Mouse (Mus musculus): Measurements from ENCODE around the gene Ssbp4. TPM values are rescaled to one million over a fixed set of nuclear protein-coding genes. Genes with fewer than 3 reads are reported as not detected.
A peak's percentile ranks its signal among the peaks of the same experiment; 100 is the strongest.

Ssbp4 gene
- total RNA-seq (2014; rRNA removed; ENCODE audit: low replicate concordance) (107 and 143 TPM in 2 replicates), polyA plus RNA-seq (2015; fragmentation: Nextera tagmentation; extraction: Ambion mirVana) (55.6 and 57.3 TPM in 2 replicates)

GRCm38 (mm10) chr8:70608749-70609367, at the start of gene Ssbp4:
TSS of gene Ssbp4 (minus strand) at chr8:70608872.
- WGBS = 3% methylated on average over 26 of the region's 26 CpGs
- ATAC-seq (ENCODE audit: insufficient read depth, low read depth) = no peak
- no peaks in the 10 kb centered on the region for H3K9me3 ChIP-seq (replicated peaks; ENCODE audit: control insufficient read depth, low read length)

GRCm38 (mm10) chr8:70657739-70658138, 49.1 kb upstream of the Ssbp4 start:
- peaks cover 37% of the 10 kb centered on the region for H3K36me3 ChIP-seq (replicated peaks; ENCODE audit: control insufficient read depth, insufficient read depth, low read length)
- no peak for ATAC-seq (ENCODE audit: insufficient read depth, low read depth)
- H3K4me3 ChIP-seq (ENCODE audit: low read depth, low read length) = no peak overlapping the region
- no peaks in the 10 kb centered on the region for H3K9me3 ChIP-seq (replicated peaks; ENCODE audit: control insufficient read depth, low read length)
- no peak overlapping the region; the same call in 1 of the 2 replicates for H3K9ac ChIP-seq (replicated peaks; ENCODE audit: low read depth, low read length)
- DNase-seq (ENCODE audit: low spot score) = no peak
- H3K4me1 ChIP-seq (ENCODE audit: control insufficient read depth, insufficient read depth) = peaks cover 17% of the 10 kb centered on the region; the same call in 1 of the 2 replicates
- H3K4me2 ChIP-seq (ENCODE audit: low read depth, low read length) = peak overlapping the region; percentile 73
- no peak for TF ChIP-seq CTCF (IDR thresholded peaks at IDR 0.05; ENCODE audit: low read depth)
- TF ChIP-seq EP300 (IDR thresholded peaks at IDR 0.05; ENCODE audit: low read depth) = no peak
- 80% methylated on average over 2 of the region's 2 CpGs for WGBS
- H3K27ac ChIP-seq (ENCODE audit: low read depth) = no peak overlapping the region
- no peaks in the 10 kb centered on the region for H3K27me3 ChIP-seq (ENCODE audit: control insufficient read depth, insufficient read depth, low read length)

More at GRCm38 (mm10) chr8:70608749-70609367, at the start of gene Ssbp4:
- TF ChIP-seq CTCF (IDR thresholded peaks at IDR 0.05; ENCODE audit: low read depth) (no peak), EP300 (IDR thresholded peaks at IDR 0.05; ENCODE audit: low read depth) (no peak)
- H3K4me3 ChIP-seq (ENCODE audit: low read depth, low read length) = peak within 1 kb of the TSS; percentile 58
- DNase-seq (ENCODE audit: low spot score) = no peak
- no peaks in the 10 kb centered on the region for H3K27me3 ChIP-seq (ENCODE audit: control insufficient read depth, insufficient read depth, low read length)
- H3K4me2 ChIP-seq (ENCODE audit: low read depth, low read length) = peak within 1 kb of the TSS; percentile 96
- H3K36me3 ChIP-seq (replicated peaks; ENCODE audit: control insufficient read depth, insufficient read depth, low read length) = no peaks in the 10 kb centered on the region
- peak within 1 kb of the TSS; percentile 69 for H3K9ac ChIP-seq (replicated peaks; ENCODE audit: low read depth, low read length)
- H3K27ac ChIP-seq (ENCODE audit: low read depth) = peak within 1 kb of the TSS; percentile 92
- peaks cover 11% of the 10 kb centered on the region; the same call in 1 of the 2 replicates for H3K4me1 ChIP-seq (ENCODE audit: control insufficient read depth, insufficient read depth)

- no peak overlapping the region for H3K4me3 ChIP-seq (ENCODE audit: low read depth, low read length)
- H3K27ac ChIP-seq (ENCODE audit: low read depth) = no peak overlapping the region
- no peaks in the 10 kb centered on the region for H3K9me3 ChIP-seq (replicated peaks; ENCODE audit: control insufficient read depth, low read length)
- peaks cover 17% of the 10 kb centered on the region; the same call in 1 of the 2 replicates for H3K4me1 ChIP-seq (ENCODE audit: control insufficient read depth, insufficient read depth)
- H3K27me3 ChIP-seq (ENCODE audit: control insufficient read depth, insufficient read depth, low read length) = no peaks in the 10 kb centered on the region
- no peak for TF ChIP-seq EP300 (IDR thresholded peaks at IDR 0.05; ENCODE audit: low read depth)
- TF ChIP-seq CTCF (IDR thresholded peaks at IDR 0.05; ENCODE audit: low read depth) = no peak
- no peak for DNase-seq (ENCODE audit: low spot score)
- WGBS = 96% methylated on average over 3 of the region's 3 CpGs
- H3K9ac ChIP-seq (replicated peaks; ENCODE audit: low read depth, low read length) = no peak overlapping the region
- peaks cover 41% of the 10 kb centered on the region for H3K36me3 ChIP-seq (replicated peaks; ENCODE audit: control insufficient read depth, insufficient read depth, low read length)
- H3K4me2 ChIP-seq (ENCODE audit: low read depth, low read length) = no peak overlapping the region
- ATAC-seq (ENCODE audit: insufficient read depth, low read depth) = no peak
Measured at GRCm38 (mm10) chr8:70657214-70657613, 48.5 kb upstream of the Ssbp4 start.

GRCm38 (mm10) chr8:70656193-70656790, 47.6 kb upstream of the Ssbp4 start:
- H3K27me3 ChIP-seq (ENCODE audit: control insufficient read depth, insufficient read depth, low read length) = no peaks in the 10 kb centered on the region
- TF ChIP-seq CTCF (IDR thresholded peaks at IDR 0.05; ENCODE audit: low read depth) (no peak), EP300 (IDR thresholded peaks at IDR 0.05; ENCODE audit: low read depth) (no peak)
- H3K4me2 ChIP-seq (ENCODE audit: low read depth, low read length) = no peak overlapping the region
- H3K9ac ChIP-seq (replicated peaks; ENCODE audit: low read depth, low read length) = no peak overlapping the region
- DNase-seq (ENCODE audit: low spot score) = no peak
- 83% methylated on average over 13 of the region's 13 CpGs for WGBS
- no peak for ATAC-seq (ENCODE audit: insufficient read depth, low read depth)
- peaks cover 17% of the 10 kb centered on the region; the same call in 1 of the 2 replicates for H3K4me1 ChIP-seq (ENCODE audit: control insufficient read depth, insufficient read depth)
- H3K9me3 ChIP-seq (replicated peaks; ENCODE audit: control insufficient read depth, low read length) = no peaks in the 10 kb centered on the region
- no peak overlapping the region for H3K27ac ChIP-seq (ENCODE audit: low read depth)
- no peak overlapping the region for H3K4me3 ChIP-seq (ENCODE audit: low read depth, low read length)
- H3K36me3 ChIP-seq (replicated peaks; ENCODE audit: control insufficient read depth, insufficient read depth, low read length) = peaks cover 51% of the 10 kb centered on the region

GRCm38 (mm10) chr8:70655469-70655868, 46.8 kb upstream of the Ssbp4 start:
- H3K27ac ChIP-seq (ENCODE audit: low read depth) = no peak overlapping the region
- H3K9ac ChIP-seq (replicated peaks; ENCODE audit: low read depth, low read length) = no peak overlapping the region
- peaks cover 59% of the 10 kb centered on the region for H3K36me3 ChIP-seq (replicated peaks; ENCODE audit: control insufficient read depth, insufficient read depth, low read length)
- ATAC-seq (ENCODE audit: insufficient read depth, low read depth) (no peak), DNase-seq (ENCODE audit: low spot score) (no peak)
- H3K4me2 ChIP-seq (ENCODE audit: low read depth, low read length) = no peak overlapping the region
- WGBS = 79% methylated on average over 2 of the region's 2 CpGs
- no peaks in the 10 kb centered on the region for H3K27me3 ChIP-seq (ENCODE audit: control insufficient read depth, insufficient read depth, low read length)
- H3K9me3 ChIP-seq (replicated peaks; ENCODE audit: control insufficient read depth, low read length) = no peaks in the 10 kb centered on the region
- no peak for TF ChIP-seq CTCF (IDR thresholded peaks at IDR 0.05; ENCODE audit: low read depth)
- no peak for TF ChIP-seq EP300 (IDR thresholded peaks at IDR 0.05; ENCODE audit: low read depth)
- H3K4me3 ChIP-seq (ENCODE audit: low read depth, low read length) = no peak overlapping the region
- peaks cover 17% of the 10 kb centered on the region; the same call in 1 of the 2 replicates for H3K4me1 ChIP-seq (ENCODE audit: control insufficient read depth, insufficient read depth)
